Mouse (Mus musculus) thymus, postnatal 14 days (tissue): ENCODE results near the gene Hist1h1b.

Experiments used
- DNase-seq: peaks from one replicate; pipeline ENCODE4 v3.0.0; 2021

The Hist1h1b gene

GRCm38 (mm10) chr13:21781639-21782038 lies 1.2 kb upstream of the Hist1h1b start:
- no peak for DNase-seq

- no peak for DNase-seq
Observed at GRCm38 (mm10) chr13:21781021-21781555, 663 bp upstream of the Hist1h1b start.

GRCm38 (mm10) chr13:21778814-21779766 lies 1.3 kb downstream of the Hist1h1b start:
- peak; percentile 79 for DNase-seq

- no peak for DNase-seq
Observed at GRCm38 (mm10) chr13:21755707-21756106, 24.7 kb downstream of the Hist1h1b start.

- peak; percentile 53 for DNase-seq
Observed at GRCm38 (mm10) chr13:21754294-21755001, 26.0 kb downstream of the Hist1h1b start.

GRCm38 (mm10) chr13:21753524-21754285 lies 26.7 kb downstream of the Hist1h1b start, which contains the start of the genes Hist1h2ak and Hist1h2bn:
Gene Hist1h2ak (minus strand): TSS chr13:21753827.
Gene Hist1h2bn (plus strand): TSS chr13:21754123.
- DNase-seq: peak; percentile 77

GRCm38 (mm10) chr13:21753051-21753523 lies 27.3 kb downstream of the Hist1h1b start:
- no peak for DNase-seq

- no peak for DNase-seq
Observed at GRCm38 (mm10) chr13:21752356-21752755, 28.1 kb downstream of the Hist1h1b start.

GRCm38 (mm10) chr13:21751827-21752226 lies 28.6 kb downstream of the Hist1h1b start:
- DNase-seq: no peak

GRCm38 (mm10) chr13:21751417-21751816 lies 29.0 kb downstream of the Hist1h1b start:
- no peak for DNase-seq

- DNase-seq: peak; percentile 98
Observed at GRCm38 (mm10) chr13:21750159-21751017, 30.0 kb downstream of the Hist1h1b start, which contains the start of gene Hist1h4k. Gene Hist1h4k (minus strand): TSS chr13:21750505.

- no peak for DNase-seq
Observed at GRCm38 (mm10) chr13:21749387-21750158, 30.9 kb downstream of the Hist1h1b start.

GRCm38 (mm10) chr13:21745006-21745405 lies 35.4 kb downstream of the Hist1h1b start:
- DNase-seq: no peak

- peak; percentile 90 for DNase-seq
Observed at GRCm38 (mm10) chr13:21734906-21735767, 45.3 kb downstream of the Hist1h1b start, which contains the start of gene Hist1h4j. Gene Hist1h4j (plus strand): TSS chr13:21735064.

GRCm38 (mm10) chr13:21734010-21734905 lies 46.2 kb downstream of the Hist1h1b start:
- DNase-seq: peak; percentile 83

GRCm38 (mm10) chr13:21733466-21733865 lies 47.0 kb downstream of the Hist1h1b start:
- peak; percentile 57 for DNase-seq
